Mouse (Mus musculus): ENCODE data around the gene Itsn1.

DNA sequence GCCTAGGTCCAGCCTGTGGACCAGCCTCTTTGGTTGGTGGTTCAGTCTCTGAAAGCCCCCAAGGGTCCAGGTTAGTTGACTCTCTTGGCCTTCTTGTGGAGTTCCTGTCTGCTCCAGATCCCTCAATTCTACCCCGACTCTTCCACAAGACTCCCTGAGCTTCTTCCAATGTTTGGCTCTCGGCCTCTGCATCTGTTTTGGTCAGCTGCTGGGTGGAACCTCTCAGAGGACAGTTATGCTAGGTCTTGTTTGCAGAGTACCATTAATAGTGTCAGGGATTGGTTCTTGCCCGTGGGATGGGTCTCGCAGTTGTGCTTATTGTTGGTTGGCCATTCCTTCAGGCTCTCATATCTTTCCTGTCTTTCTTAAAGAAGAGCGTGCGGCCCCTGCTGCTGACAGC, 39.5 kb downstream of the Itsn1 start:
- TF ChIP-seq CTCF (conservative IDR thresholded peaks at IDR 0.05; ENCODE audit: low read length) (no peak), NANOG (IDR thresholded peaks at IDR 0.05; ENCODE audit: borderline replicate concordance, low read length) (no peak), POU5F1 (IDR thresholded peaks at IDR 0.05; ENCODE audit: borderline replicate concordance, low read length) (no peak)

All from E14TG2a.4 (cell line).